Mouse (Mus musculus): ENCODE data around the gene Ern1. TPM values are rescaled to one million over a fixed set of nuclear protein-coding genes. Genes with fewer than 3 reads are reported as not detected.

Gene Ern1
- polyA plus RNA-seq, 1 experiment from 2014 or later, result 8.2 TPM

- no peak for DNase-seq (ENCODE audit: low spot score)
- Histone ChIP-seq H3K27me3 (ENCODE audit: low read depth, poor library complexity, severe bottlenecking) (no peaks in the 10 kb centered on the region), H3K4me1 (peaks cover 10% of the 10 kb centered on the region; the same call in 1 of the 2 replicates), H3K36me3 (no peaks in the 10 kb centered on the region), H3K9me3 (replicated peaks) (no peaks in the 10 kb centered on the region), H3K27ac (no peak overlapping the region), H3K4me3 (no peak overlapping the region)
- WGBS, result 93% methylated on average over 3 of the region's 3 CpGs
Measured at GRCm38 (mm10) chr11:106386409-106386808, 101.2 kb downstream of the Ern1 start.

- H3K4me1 ChIP-seq, result 0 out of 2 replicates have a peak, but pooled peaks cover 5% of the 10 kb centered on the region
- H3K27me3 ChIP-seq (ENCODE audit: low read depth, poor library complexity, severe bottlenecking), result no peaks in the 10 kb centered on the region
- 84% methylated on average over 6 of the region's 6 CpGs for WGBS
- no peaks in the 10 kb centered on the region for H3K9me3 ChIP-seq (replicated peaks)
- no peak overlapping the region for H3K27ac ChIP-seq
- no peaks in the 10 kb centered on the region for H3K36me3 ChIP-seq
- no peak for DNase-seq (ENCODE audit: low spot score)
- no peak overlapping the region for H3K4me3 ChIP-seq
Measured at GRCm38 (mm10) chr11:106383051-106383790, 104.4 kb downstream of the Ern1 start.

- no peak for DNase-seq (ENCODE audit: low spot score)
- Histone ChIP-seq H3K27me3 (ENCODE audit: low read depth, poor library complexity, severe bottlenecking) (no peaks in the 10 kb centered on the region), H3K4me1 (0 out of 2 replicates have a peak, but pooled peaks cover 5% of the 10 kb centered on the region), H3K36me3 (no peaks in the 10 kb centered on the region), H3K4me3 (peak overlapping the region; percentile 14; the same call in 1 of the 2 replicates), H3K9me3 (replicated peaks) (no peaks in the 10 kb centered on the region), H3K27ac (peak overlapping the region; percentile 20; the same call in 1 of the 2 replicates)
- 76% methylated on average over 5 of the region's 5 CpGs for WGBS
Measured at GRCm38 (mm10) chr11:106382424-106382823, 105.2 kb downstream of the Ern1 start.

GRCm38 (mm10) chr11:106381883-106382282 is 105.8 kb downstream of the Ern1 start:
- no peak for DNase-seq (ENCODE audit: low spot score)
- H3K27me3 ChIP-seq (ENCODE audit: low read depth, poor library complexity, severe bottlenecking), result no peaks in the 10 kb centered on the region
- H3K9me3 ChIP-seq (replicated peaks), result no peaks in the 10 kb centered on the region
- peak overlapping the region; percentile 20 for H3K27ac ChIP-seq
- H3K36me3 ChIP-seq, result no peaks in the 10 kb centered on the region
- H3K4me3 ChIP-seq, result peak overlapping the region; percentile 14
- WGBS, result 89% methylated on average over 7 of the region's 7 CpGs
- 0 out of 2 replicates have a peak, but pooled peaks cover 5% of the 10 kb centered on the region for H3K4me1 ChIP-seq

GRCm38 (mm10) chr11:106381011-106381410 is 106.6 kb downstream of the Ern1 start:
- no peak for DNase-seq (ENCODE audit: low spot score)
- Histone ChIP-seq H3K36me3 (no peaks in the 10 kb centered on the region), H3K9me3 (replicated peaks) (no peaks in the 10 kb centered on the region), H3K4me1 (0 out of 2 replicates have a peak, but pooled peaks cover 5% of the 10 kb centered on the region), H3K27ac (no peak overlapping the region), H3K4me3 (peak overlapping the region; percentile 14), H3K27me3 (ENCODE audit: low read depth, poor library complexity, severe bottlenecking) (no peaks in the 10 kb centered on the region)
- 80% methylated on average over 11 of the region's 11 CpGs for WGBS

GRCm38 (mm10) chr11:106374979-106375378 is 112.7 kb downstream of the Ern1 start:
- WGBS, result 84% methylated on average over 5 of the region's 5 CpGs
- H3K27ac ChIP-seq, result peak overlapping the region; percentile 64
- DNase-seq (ENCODE audit: low spot score), result no peak

GRCm38 (mm10) chr11:106374559-106374958 is 113.1 kb downstream of the Ern1 start:
- WGBS, result 63% methylated on average over 9 of the region's 9 CpGs
- H3K9me3 ChIP-seq (replicated peaks), result no peaks in the 10 kb centered on the region
- H3K4me1 ChIP-seq, result peaks cover 19% of the 10 kb centered on the region
- H3K4me3 ChIP-seq, result no peak overlapping the region
- no peak for DNase-seq (ENCODE audit: low spot score)
- H3K27ac ChIP-seq, result peak overlapping the region; percentile 64
- H3K27me3 ChIP-seq (ENCODE audit: low read depth, poor library complexity, severe bottlenecking), result no peaks in the 10 kb centered on the region
- no peaks in the 10 kb centered on the region for H3K36me3 ChIP-seq

More at GRCm38 (mm10) chr11:106374979-106375378, 112.7 kb downstream of the Ern1 start:
- no peaks in the 10 kb centered on the region for H3K9me3 ChIP-seq (replicated peaks)
- H3K4me1 ChIP-seq, result peaks cover 19% of the 10 kb centered on the region
- no peak overlapping the region for H3K4me3 ChIP-seq
- no peaks in the 10 kb centered on the region for H3K27me3 ChIP-seq (ENCODE audit: low read depth, poor library complexity, severe bottlenecking)
- H3K36me3 ChIP-seq, result no peaks in the 10 kb centered on the region

- 51% methylated on average over 11 of the region's 11 CpGs for WGBS
- Histone ChIP-seq H3K36me3 (no peaks in the 10 kb centered on the region), H3K4me1 (peaks cover 19% of the 10 kb centered on the region), H3K9me3 (replicated peaks) (no peaks in the 10 kb centered on the region), H3K27me3 (ENCODE audit: low read depth, poor library complexity, severe bottlenecking) (no peaks in the 10 kb centered on the region), H3K27ac (peak overlapping the region; percentile 64), H3K4me3 (no peak overlapping the region)
- no peak for DNase-seq (ENCODE audit: low spot score)
Measured at GRCm38 (mm10) chr11:106373998-106374397, 113.7 kb downstream of the Ern1 start.

- Histone ChIP-seq H3K36me3 (no peaks in the 10 kb centered on the region), H3K4me1 (peaks cover 13% of the 10 kb centered on the region), H3K9me3 (replicated peaks) (no peaks in the 10 kb centered on the region), H3K4me3 (no peak overlapping the region), H3K27me3 (ENCODE audit: low read depth, poor library complexity, severe bottlenecking) (peaks cover 18% of the 10 kb centered on the region), H3K27ac (no peak overlapping the region)
- WGBS, result 16% methylated on average over 3 of the region's 3 CpGs
- DNase-seq (ENCODE audit: low spot score), result peak; percentile 85
Measured at GRCm38 (mm10) chr11:106366316-106366715, 121.3 kb downstream of the Ern1 start.

- Histone ChIP-seq H3K27ac (no peak within 1 kb of the TSS), H3K4me1 (peaks cover 13% of the 10 kb centered on the region), H3K9me3 (replicated peaks) (no peaks in the 10 kb centered on the region), H3K27me3 (ENCODE audit: low read depth, poor library complexity, severe bottlenecking) (peaks cover 18% of the 10 kb centered on the region), H3K4me3 (no peak within 1 kb of the TSS), H3K36me3 (no peaks in the 10 kb centered on the region)
- 55% methylated on average over 10 of the region's 10 CpGs for WGBS
- DNase-seq (ENCODE audit: low spot score), result no peak
Measured at GRCm38 (mm10) chr11:106365366-106365765, 122.3 kb downstream of the Ern1 start, which contains the start of gene Prr29. Prr29 (plus strand) TSS chr11:106365472.

- Histone ChIP-seq H3K4me1 (peaks cover 13% of the 10 kb centered on the region), H3K27me3 (ENCODE audit: low read depth, poor library complexity, severe bottlenecking) (peaks cover 18% of the 10 kb centered on the region), H3K9me3 (replicated peaks) (no peaks in the 10 kb centered on the region), H3K4me3 (no peak overlapping the region), H3K36me3 (no peaks in the 10 kb centered on the region), H3K27ac (no peak overlapping the region)
- no peak for DNase-seq (ENCODE audit: low spot score)
- 7% methylated on average over 11 of the region's 11 CpGs for WGBS
Measured at GRCm38 (mm10) chr11:106364712-106365111, 122.9 kb downstream of the Ern1 start.

GRCm38 (mm10) chr11:106359350-106359749 is 128.3 kb downstream of the Ern1 start:
- Histone ChIP-seq H3K4me1 (peaks cover 12% of the 10 kb centered on the region; the same call in 1 of the 2 replicates), H3K9me3 (replicated peaks) (no peaks in the 10 kb centered on the region), H3K27me3 (ENCODE audit: low read depth, poor library complexity, severe bottlenecking) (peaks cover 4% of the 10 kb centered on the region; the same call in 1 of the 2 replicates), H3K27ac (no peak overlapping the region), H3K4me3 (no peak overlapping the region), H3K36me3 (no peaks in the 10 kb centered on the region)
- peak; percentile 59 for DNase-seq (ENCODE audit: low spot score)
- 22% methylated on average over 5 of the region's 5 CpGs for WGBS

- H3K36me3 ChIP-seq, result no peaks in the 10 kb centered on the region
- no peaks in the 10 kb centered on the region for H3K9me3 ChIP-seq (replicated peaks)
- no peak overlapping the region for H3K4me3 ChIP-seq
- WGBS, result 69% methylated on average over 19 of the region's 19 CpGs
- no peaks in the 10 kb centered on the region for H3K27me3 ChIP-seq (ENCODE audit: low read depth, poor library complexity, severe bottlenecking)
- peaks cover 24% of the 10 kb centered on the region for H3K4me1 ChIP-seq
- 0 out of 2 replicates have a peak overlapping the region, but pooled peaks have one; percentile 17 for H3K27ac ChIP-seq
- DNase-seq (ENCODE audit: low spot score), result no peak
Measured at GRCm38 (mm10) chr11:106355382-106356128, 132.1 kb downstream of the Ern1 start.
